In the genomic region with DNA sequence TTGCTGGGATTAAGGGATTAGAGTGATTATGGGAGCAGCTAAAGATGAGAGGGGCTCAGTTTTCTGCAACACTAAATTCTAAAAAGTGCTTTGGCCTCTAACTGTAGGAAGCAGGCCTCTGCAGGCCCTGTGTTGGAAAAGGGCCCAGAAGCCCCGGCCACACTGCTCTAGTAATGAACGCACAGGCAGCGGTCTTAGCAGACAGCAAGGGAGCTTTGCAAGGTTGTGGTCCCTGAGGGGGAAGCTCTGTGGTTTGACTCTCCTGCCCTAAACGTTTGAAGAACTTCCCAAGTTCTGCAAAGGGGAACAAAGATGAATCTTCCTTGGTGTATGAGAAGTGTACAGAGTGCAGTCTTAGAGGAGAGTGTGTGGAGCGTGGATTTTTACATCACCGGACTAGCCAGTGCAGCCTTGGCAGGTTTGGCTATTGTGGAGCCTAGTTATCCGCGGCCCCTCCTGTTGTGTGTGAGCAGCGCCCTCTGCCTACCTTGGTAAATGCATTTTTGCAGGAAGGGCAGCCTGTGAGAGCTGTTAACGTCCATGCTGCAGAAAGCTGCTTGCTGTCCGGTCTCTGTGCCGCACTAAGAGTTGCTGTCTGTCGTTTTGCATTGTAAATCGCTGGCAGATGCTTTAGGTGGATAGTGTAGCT, we compare ENCODE assay signal across 10 mouse cellular contexts. TPM values are rescaled to one million over a fixed set of nuclear protein-coding genes. Genes with fewer than 3 reads are reported as not detected.
DNase-seq lines count a peak whose midpoint lies in the region; ATAC-seq and TF ChIP-seq lines count a peak whose summit lies in the region.
"Not testable (repeated sequence)": the region's sequence is repeated elsewhere in the genome, so short reads cannot be mapped to it uniquely, and the experiment has no call there.
"Had no signal": no experiment of that assay in that cellular context is flagged by ENCODE, and none has a peak within 500 bp of the region (broad histone marks: within the 10 kb centered on the region; RNA-seq: fewer than 3 reads in every experiment).

No protein-coding gene starts in this region.

- H3K4me1 ChIP-seq in limb, embryonic 14.5 days (ENCODE audit: control insufficient read depth, insufficient read depth, low read length); midbrain, embryonic 11.5 days (ENCODE audit: control insufficient read depth, insufficient read depth, low read length): not testable (repeated sequence)

- H3K9me3 ChIP-seq in limb, embryonic 14.5 days (ENCODE audit: control insufficient read depth, low read length); midbrain, embryonic 11.5 days (ENCODE audit: control insufficient read depth, low read length): not testable (repeated sequence)

- peak; percentile 95 to 96 for ATAC-seq in hematopoietic stem cell, adult 5-6 weeks (replicated peaks in 1 of 2; ENCODE audit: insufficient read depth in 1 of 2, low FRiP score in 2 of 2, low TSS enrichment in 1 of 2, low read depth in 1 of 2, poor library complexity in 2 of 2, severe bottlenecking in 2 of 2)
- peak; percentile 77 for ATAC-seq in limb, embryonic 14.5 days (ENCODE audit: low FRiP score, low read depth)
- ATAC-seq in midbrain, embryonic 11.5 days (ENCODE audit: low FRiP score), result peak; percentile 92

- DNase-seq in R1 (ENCODE audit: low read depth, low spot score), result peak; percentile 66
- peak; percentile 4 to 7 for DNase-seq in cerebellum, postnatal 36 days
- DNase-seq in frontal cortex, adult 2 months (ENCODE audit: extremely low spot score in 1 of 2, low spot score in 1 of 2), result peak; percentile 20 to 68
- peak; percentile 71 to 76 for DNase-seq in kidney, postnatal 36 days
- DNase-seq in limb, embryonic 14.5 days (ENCODE audit: low spot score), result peak; percentile 52
- DNase-seq in midbrain, embryonic 11.5 days (ENCODE audit: low spot score, missing footprints), result peak; percentile 88
- peak; percentile 32 for DNase-seq in right cerebral cortex, postnatal 25 days

- not testable (repeated sequence) for H3K4me3 ChIP-seq in limb, embryonic 14.5 days (replicated peaks; ENCODE audit: low read length); midbrain, embryonic 11.5 days (ENCODE audit: low read depth, low read length)

- WGBS in limb, embryonic 14.5 days, result 8% methylated on average over 14 of the region's 14 CpGs
- WGBS in midbrain, embryonic 11.5 days, result 20% methylated on average over 14 of the region's 14 CpGs

- not testable (repeated sequence) for TF ChIP-seq POLR2A in limb, embryonic 14.5 days (IDR thresholded peaks at IDR 0.05; ENCODE audit: borderline replicate concordance, extremely low read depth, insufficient read depth, insufficient read length)

- not testable (repeated sequence) for H3K9ac ChIP-seq in limb, embryonic 14.5 days (ENCODE audit: low read depth, low read length, severe bottlenecking)
- 0 out of 2 replicates have a peak overlapping the region, but pooled peaks have one; percentile 20 for H3K9ac ChIP-seq in midbrain, embryonic 11.5 days (ENCODE audit: low read length)

- not testable (repeated sequence) for H3K27ac ChIP-seq in limb, embryonic 14.5 days (replicated peaks; ENCODE audit: low read depth, low read length); midbrain, embryonic 11.5 days (ENCODE audit: low read depth, low read length)

- H3K4me2 ChIP-seq in limb, embryonic 14.5 days (replicated peaks; ENCODE audit: low read depth, low read length, severe bottlenecking), result peak overlapping the region; percentile 31
- peak overlapping the region; percentile 32 for H3K4me2 ChIP-seq in midbrain, embryonic 11.5 days

- not testable (repeated sequence) for H3K27me3 ChIP-seq in limb, embryonic 14.5 days (ENCODE audit: control insufficient read depth, insufficient read depth, low read length); midbrain, embryonic 11.5 days (ENCODE audit: control insufficient read depth, insufficient read depth, low read length)

- not testable (repeated sequence) for H3K36me3 ChIP-seq in limb, embryonic 14.5 days (ENCODE audit: control insufficient read depth, insufficient read depth, low read length); midbrain, embryonic 11.5 days (ENCODE audit: control insufficient read depth, insufficient read depth, low read length)

RNA-seq across cellular contexts. Expression of a gene that starts 4.5 kb away (rescaled TPM):
- 0.06 TPM in 1 of 2 replicates, not detected in the other for polyA plus RNA-seq in frontal cortex, adult 2 months (2012; rRNA removed)
- total RNA-seq in hematopoietic stem cell, adult 5-6 weeks (2017), result 5.3 and 9.4 TPM in 2 replicates
- polyA plus RNA-seq in limb, embryonic 14.5 days (2012; rRNA removed), result 0.05 TPM in 1 of 2 replicates, not detected in the other
- polyA plus RNA-seq in limb, embryonic 14.5 days (2014; fragmentation: Nextera tagmentation; extraction: Ambion mirVana), result 0.29 TPM in 1 of 2 replicates, not detected in the other
- not detected in 2 replicates for polyA plus RNA-seq in midbrain, embryonic 11.5 days (2014; fragmentation: Nextera tagmentation; extraction: Ambion mirVana)
- total RNA-seq: monocyte, adult 5-6 weeks had no signal
- polyA plus RNA-seq: CD4-positive, CD25-positive, alpha-beta regulatory T cell, adult 4 months had no signal

RNA-seq across cellular contexts. Expression of a gene that starts 28.8 kb away (rescaled TPM):
- polyA plus RNA-seq in frontal cortex, adult 2 months (2012; rRNA removed), result not detected in 2 replicates
- not detected in 2 replicates for total RNA-seq in hematopoietic stem cell, adult 5-6 weeks (2017)
- polyA plus RNA-seq in limb, embryonic 14.5 days (2012; rRNA removed), result not detected in 2 replicates
- not detected in 2 replicates for polyA plus RNA-seq in limb, embryonic 14.5 days (2014; fragmentation: Nextera tagmentation; extraction: Ambion mirVana)
- polyA plus RNA-seq in midbrain, embryonic 11.5 days (2014; fragmentation: Nextera tagmentation; extraction: Ambion mirVana), result not detected in 2 replicates
- total RNA-seq: monocyte, adult 5-6 weeks had no signal
- polyA plus RNA-seq: CD4-positive, CD25-positive, alpha-beta regulatory T cell, adult 4 months had no signal

RNA-seq across cellular contexts. Expression of a gene that starts 33.4 kb away (rescaled TPM):
- polyA plus RNA-seq in frontal cortex, adult 2 months (2012; rRNA removed), result not detected in 2 replicates
- total RNA-seq in hematopoietic stem cell, adult 5-6 weeks (2017), result not detected in 2 replicates
- polyA plus RNA-seq in limb, embryonic 14.5 days (2012; rRNA removed), result not detected in 2 replicates
- polyA plus RNA-seq in limb, embryonic 14.5 days (2014; fragmentation: Nextera tagmentation; extraction: Ambion mirVana), result not detected in 2 replicates
- not detected in 2 replicates for polyA plus RNA-seq in midbrain, embryonic 11.5 days (2014; fragmentation: Nextera tagmentation; extraction: Ambion mirVana)
- total RNA-seq: monocyte, adult 5-6 weeks had no signal
- polyA plus RNA-seq: CD4-positive, CD25-positive, alpha-beta regulatory T cell, adult 4 months had no signal

Comparison
In these comparisons a context has a peak if more than half of its experiments do, and no peak if none do; other contexts are left out.
1. DNase-seq: peak in every context shown above with its lines; median percentile 88 in midbrain, embryonic 11.5 days; 74 in kidney, postnatal 36 days; 66 in R1; 52 in limb, embryonic 14.5 days; 44 in frontal cortex, adult 2 months; 32 in right cerebral cortex, postnatal 25 days; 6 in cerebellum, postnatal 36 days.